Mouse (Mus musculus) lung, postnatal 36 days (tissue): ENCODE data around the gene Sipa1.
A peak's percentile ranks its signal among the peaks of the same experiment; 100 is the strongest.

Experiments
- DNase-seq: peaks from one replicate; pipeline ENCODE4 v3.0.0; 2022; ENCODE audit warnings: mixed read lengths

The Sipa1 gene

GRCm38 (mm10) chr19:5601752-5602541, 61.6 kb downstream of the Sipa1 start, which contains the start of gene Rnaseh2c:
TSS of gene Rnaseh2c (plus strand) at chr19:5601873.
- peak; percentile 90 for DNase-seq
